Mouse (Mus musculus): Measurements from ENCODE around the gene Tmem176b.

DNA sequence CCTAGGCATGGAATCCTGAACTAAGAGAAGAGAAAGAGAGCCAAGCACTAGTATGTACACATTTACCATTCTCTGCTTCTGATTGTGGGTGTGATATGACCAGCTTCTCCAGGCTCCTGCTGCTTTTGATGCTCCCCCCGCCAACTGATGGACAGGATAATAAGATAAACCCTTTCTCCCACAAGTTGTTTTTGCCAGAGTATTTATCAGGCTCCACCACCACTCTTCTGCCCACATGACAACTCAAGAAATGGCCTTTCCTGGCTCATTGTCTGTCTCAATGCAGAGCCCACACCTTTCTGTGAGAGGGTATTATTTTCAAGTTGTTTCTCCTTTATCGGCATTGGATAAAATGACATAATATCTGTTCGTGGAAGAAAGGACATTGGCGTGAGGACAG, 7.8 kb downstream of the Tmem176b start:
- TF ChIP-seq POLR2A (IDR thresholded peaks at IDR 0.05; ENCODE audit: low read depth, low read length), result no peak
- TF ChIP-seq CTCF (conservative IDR thresholded peaks at IDR 0.05; ENCODE audit: insufficient read depth, insufficient read length, low read depth, low read length), result no peak
